Mouse (Mus musculus) limb, embryonic 14.5 days (tissue): ENCODE data around the gene Tmed1. TPM values are rescaled to one million over a fixed set of nuclear protein-coding genes. Genes with fewer than 3 reads are reported as not detected.
"Not testable (repeated sequence)": the region's sequence is repeated elsewhere in the genome, so short reads cannot be mapped to it uniquely, and the experiment has no call there.

ENCODE experiments used
- ATAC-seq: fragments of 200-750 bp; cut with Nextera tagmentation; 2 replicates; pipeline ENCODE4 v1.8.0; 2017; ENCODE audit warnings: low read depth, moderate number of reproducible peaks, moderate TSS enrichment; ENCODE audit not compliant: low FRiP score
- DNase-seq: peaks from one replicate; pipeline ENCODE4 v3.0.0-alpha.2; 2015; ENCODE audit warnings: low spot score
- H3K27ac ChIP-seq: fragments of 300-500 bp; sonication (generic); replicated peaks from 2 replicates; pipeline ENCODE4 v1.5.1; 2014; ENCODE audit warnings: low read depth, mild to moderate bottlenecking, low read length, moderate library complexity, mixed read lengths
- H3K27me3 ChIP-seq: fragments of 300-500 bp; sonication (generic); 2 replicates; pipeline ENCODE4 v1.6.1; 2014; ENCODE audit warnings: low read length, mixed read lengths; ENCODE audit not compliant: control insufficient read depth, insufficient read depth
- H3K36me3 ChIP-seq: fragments of 300-500 bp; sonication (generic); 2 replicates; pipeline ENCODE4 v1.6.1; 2014; ENCODE audit warnings: mild to moderate bottlenecking, low read length, moderate library complexity, mixed read lengths; ENCODE audit not compliant: control insufficient read depth, insufficient read depth
- H3K4me1 ChIP-seq: fragments of 300-500 bp; sonication (generic); 2 replicates; pipeline ENCODE4 v1.6.1; 2014; ENCODE audit warnings: antibody characterized with exemption, low read length, mixed read lengths; ENCODE audit not compliant: control insufficient read depth, insufficient read depth
- H3K4me2 ChIP-seq: fragments of 300-500 bp; sonication (generic); replicated peaks from 2 replicates; pipeline ENCODE4 v1.6.1; 2014; ENCODE audit warnings: low read depth, mild to moderate bottlenecking, low read length, moderate library complexity; ENCODE audit not compliant: severe bottlenecking
- H3K4me3 ChIP-seq: fragments of 300-500 bp; sonication (generic); replicated peaks from 2 replicates; pipeline ENCODE4 v1.5.1; 2014; ENCODE audit warnings: low read length
- H3K9ac ChIP-seq: fragments of 300-500 bp; sonication (generic); 2 replicates; pipeline ENCODE4 v1.6.1; 2014; ENCODE audit warnings: mild to moderate bottlenecking, low read depth, low read length, moderate library complexity; ENCODE audit not compliant: severe bottlenecking
- H3K9me3 ChIP-seq: fragments of 300-500 bp; sonication (generic); 2 replicates; pipeline ENCODE4 v1.6.1; 2016; ENCODE audit warnings: low read length; ENCODE audit not compliant: control insufficient read depth
- POLR2A ChIP-seq: fragments of 200-500 bp; IDR thresholded peaks from 2 replicates; pipeline ENCODE4 v1.8.0; 2012; ENCODE audit warnings: inconsistent platforms, mild to moderate bottlenecking, moderate library complexity, borderline replicate concordance; ENCODE audit not compliant: insufficient read depth, insufficient read length; ENCODE audit errors: extremely low read depth
- WGBS: fragments of 180-500 bp; shearing (Covaris S2); extraction: QIAGEN DNeasy Blood & Tissue Kit; methylation state at CpG from one replicate; pipeline ENCODE4 v1.1.7; 2014; 5-methylcytosine and 5-hydroxymethylcytosine counted together
- polyA plus RNA-seq, 2 experiments: library from polyadenylated mRNA; depleted of rRNA in 1 of 2; stranded (reverse) in 1 of 2; unstranded in 1 of 2; fragments of >200 nt; fragmentation: Nextera tagmentation in 1 of 2; extraction: Ambion mirVana in 1 of 2; gene quantifications; 2 replicates each; pipeline versions ENCODE4 v1.2.1 to v1.2.3; 2012 to 2014

Tmed1 gene
- polyA plus RNA-seq, 2 experiments: 96.0 to 119 TPM

DNA sequence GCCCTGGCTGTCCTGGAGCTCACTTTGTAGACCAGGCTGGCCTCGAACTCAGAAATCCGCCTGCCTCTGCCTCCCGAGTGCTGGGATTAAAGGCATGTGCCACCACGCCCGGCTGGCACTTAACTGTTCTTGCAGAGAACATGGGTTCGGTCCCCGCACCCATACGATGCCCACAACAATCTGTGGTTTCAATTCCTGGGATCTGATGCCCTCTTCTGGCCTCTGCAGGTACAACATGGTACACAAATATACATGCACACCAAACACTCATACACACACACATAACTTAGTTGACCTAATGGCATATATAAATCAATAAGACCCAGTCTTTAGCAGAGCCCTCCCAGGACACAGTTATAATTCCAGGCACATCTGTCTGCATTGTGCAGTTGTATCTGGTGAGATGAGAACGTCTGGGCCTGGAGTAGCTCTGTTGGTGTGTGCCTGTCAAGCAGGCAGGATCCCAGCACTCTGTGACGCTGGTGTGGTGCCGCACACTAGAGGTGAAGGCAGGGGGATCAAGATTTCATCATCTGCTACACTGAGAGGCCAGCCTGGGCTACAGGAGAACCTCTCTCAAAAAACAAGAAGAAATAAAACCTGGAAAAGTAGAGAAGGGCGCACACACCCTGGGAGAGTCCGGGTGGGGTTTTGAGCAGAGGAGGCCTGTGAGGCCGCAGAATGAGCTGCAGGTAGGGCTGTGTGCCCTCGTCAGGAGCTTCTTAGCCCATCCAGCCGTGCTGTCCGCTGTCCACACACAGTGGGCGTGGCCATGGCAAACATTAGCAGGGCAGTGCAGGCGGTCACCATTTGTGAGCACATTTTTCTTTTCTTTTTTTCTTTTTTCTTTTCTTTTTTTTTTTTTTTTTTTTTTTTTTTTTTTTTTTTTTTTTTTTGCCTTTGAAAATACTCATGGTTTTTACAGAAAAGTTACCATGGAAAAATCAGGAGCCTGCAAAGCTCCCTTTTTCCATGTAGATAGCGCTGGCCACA lies 40.7 kb downstream of the Tmed1 start:
- no peak overlapping the region for H3K4me2 ChIP-seq
- no peak overlapping the region for H3K4me3 ChIP-seq
- no peak for DNase-seq
- no peaks in the 10 kb centered on the region for H3K27me3 ChIP-seq
- H3K9me3 ChIP-seq: no peaks in the 10 kb centered on the region
- H3K4me1 ChIP-seq: no peaks in the 10 kb centered on the region
- no peak for TF ChIP-seq POLR2A
- no peak overlapping the region for H3K9ac ChIP-seq
- no peak overlapping the region for H3K27ac ChIP-seq
- 91% methylated on average over 19 of the region's 20 CpGs for WGBS
- no peak for ATAC-seq
- H3K36me3 ChIP-seq: peaks cover 67% of the 10 kb centered on the region

DNA sequence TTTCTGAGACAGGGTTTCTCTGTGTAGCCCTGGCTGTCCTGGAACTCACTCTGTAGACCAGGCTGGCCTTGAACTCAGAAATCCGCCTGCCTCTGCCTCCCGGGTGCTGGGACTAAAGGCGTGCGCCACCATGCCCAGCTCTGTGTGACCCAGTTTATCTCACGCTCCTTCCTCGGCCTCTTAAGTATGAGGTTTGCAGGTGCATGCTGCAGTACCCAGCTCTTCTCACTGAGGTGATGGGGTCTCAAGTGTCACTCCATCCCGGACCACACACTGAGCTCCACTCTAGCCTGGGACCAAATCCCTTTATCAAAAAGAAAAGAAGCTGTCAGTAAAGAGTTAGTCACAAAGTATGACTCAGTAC lies 45.5 kb downstream of the Tmed1 start:
- not testable (repeated sequence) for H3K9ac ChIP-seq, ATAC-seq, DNase-seq, H3K9me3 ChIP-seq, H3K4me2 ChIP-seq, H3K27me3 ChIP-seq, H3K4me3 ChIP-seq, H3K4me1 ChIP-seq, H3K27ac ChIP-seq
- H3K36me3 ChIP-seq: peaks cover 37% of the 10 kb centered on the region
- WGBS: 95% methylated on average over 7 of the region's 7 CpGs

- no peak overlapping the region for H3K9ac ChIP-seq
- H3K4me1 ChIP-seq: no peaks in the 10 kb centered on the region
- DNase-seq: no peak
- no peak overlapping the region for H3K4me3 ChIP-seq
- no peak for ATAC-seq
- peaks cover 35% of the 10 kb centered on the region for H3K36me3 ChIP-seq
- no peaks in the 10 kb centered on the region for H3K9me3 ChIP-seq
- H3K27me3 ChIP-seq: no peaks in the 10 kb centered on the region
- TF ChIP-seq POLR2A: no peak
- no peak overlapping the region for H3K27ac ChIP-seq
- WGBS: 81% methylated on average over 3 of the region's 3 CpGs
- H3K4me2 ChIP-seq: no peak overlapping the region
Observed at GRCm38 (mm10) chr9:21463766-21464564, 46.1 kb downstream of the Tmed1 start.

DNA sequence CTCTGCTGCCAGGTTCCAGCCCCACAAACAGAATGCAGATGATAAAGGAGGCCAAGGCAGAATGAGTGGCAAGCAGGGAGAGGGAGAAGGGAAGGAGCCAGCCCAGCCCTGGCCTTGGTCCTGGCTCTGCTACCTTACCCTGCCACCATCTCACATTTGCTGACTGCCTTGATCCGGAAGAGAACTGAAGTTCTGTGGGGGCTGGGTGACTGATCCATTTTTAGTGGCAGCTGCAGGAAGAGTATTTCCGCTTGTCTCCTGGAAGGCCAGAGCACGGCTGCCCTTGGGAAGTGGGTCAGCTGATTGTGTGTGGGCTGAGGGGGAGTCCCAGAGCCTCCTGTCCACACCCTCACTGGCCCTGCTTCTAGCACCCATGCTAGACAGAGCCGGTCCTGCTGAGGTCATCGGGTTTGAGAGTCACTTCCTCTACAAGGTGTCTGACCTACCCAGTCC lies 46.9 kb downstream of the Tmed1 start:
- H3K4me2 ChIP-seq: no peak overlapping the region
- DNase-seq: no peak
- no peaks in the 10 kb centered on the region for H3K9me3 ChIP-seq
- H3K27me3 ChIP-seq: no peaks in the 10 kb centered on the region
- 77% methylated on average over 5 of the region's 5 CpGs for WGBS
- no peak overlapping the region for H3K27ac ChIP-seq
- peaks cover 37% of the 10 kb centered on the region for H3K36me3 ChIP-seq
- ATAC-seq: no peak
- TF ChIP-seq POLR2A: no peak
- no peak overlapping the region for H3K9ac ChIP-seq
- H3K4me1 ChIP-seq: no peaks in the 10 kb centered on the region
- no peak overlapping the region for H3K4me3 ChIP-seq

- 88% methylated on average over 3 of the region's 3 CpGs for WGBS
- H3K36me3 ChIP-seq: peaks cover 20% of the 10 kb centered on the region
- no peaks in the 10 kb centered on the region for H3K9me3 ChIP-seq
- no peak overlapping the region for H3K9ac ChIP-seq
- H3K4me1 ChIP-seq: no peaks in the 10 kb centered on the region
- TF ChIP-seq POLR2A: no peak
- ATAC-seq (no peak), DNase-seq (no peak)
- H3K27me3 ChIP-seq: no peaks in the 10 kb centered on the region
- no peak overlapping the region for H3K4me2 ChIP-seq
- no peak overlapping the region for H3K27ac ChIP-seq
- H3K4me3 ChIP-seq: no peak overlapping the region
Observed at GRCm38 (mm10) chr9:21460400-21460940, 49.6 kb downstream of the Tmed1 start.
